Mouse (Mus musculus) limb, embryonic 14.5 days (tissue): Measurements from ENCODE around the gene Pltp. TPM values are rescaled to one million over a fixed set of nuclear protein-coding genes. Genes with fewer than 3 reads are reported as not detected.

Experiments used
- ATAC-seq: fragments of 200-750 bp; cut with Nextera tagmentation; 2 replicates; pipeline ENCODE4 v1.8.0; 2017; ENCODE audit warnings: low read depth, moderate number of reproducible peaks, moderate TSS enrichment; ENCODE audit not compliant: low FRiP score
- DNase-seq: peaks from one replicate; pipeline ENCODE4 v3.0.0-alpha.2; 2015; ENCODE audit warnings: low spot score
- H3K27ac ChIP-seq: fragments of 300-500 bp; sonication (generic); replicated peaks from 2 replicates; pipeline ENCODE4 v1.5.1; 2014; ENCODE audit warnings: low read depth, mild to moderate bottlenecking, low read length, moderate library complexity, mixed read lengths
- H3K27me3 ChIP-seq: fragments of 300-500 bp; sonication (generic); 2 replicates; pipeline ENCODE4 v1.6.1; 2014; ENCODE audit warnings: low read length, mixed read lengths; ENCODE audit not compliant: control insufficient read depth, insufficient read depth
- H3K36me3 ChIP-seq: fragments of 300-500 bp; sonication (generic); 2 replicates; pipeline ENCODE4 v1.6.1; 2014; ENCODE audit warnings: mild to moderate bottlenecking, low read length, moderate library complexity, mixed read lengths; ENCODE audit not compliant: control insufficient read depth, insufficient read depth
- H3K4me1 ChIP-seq: fragments of 300-500 bp; sonication (generic); 2 replicates; pipeline ENCODE4 v1.6.1; 2014; ENCODE audit warnings: antibody characterized with exemption, low read length, mixed read lengths; ENCODE audit not compliant: control insufficient read depth, insufficient read depth
- H3K4me2 ChIP-seq: fragments of 300-500 bp; sonication (generic); replicated peaks from 2 replicates; pipeline ENCODE4 v1.6.1; 2014; ENCODE audit warnings: low read depth, mild to moderate bottlenecking, low read length, moderate library complexity; ENCODE audit not compliant: severe bottlenecking
- H3K4me3 ChIP-seq: fragments of 300-500 bp; sonication (generic); replicated peaks from 2 replicates; pipeline ENCODE4 v1.5.1; 2014; ENCODE audit warnings: low read length
- H3K9ac ChIP-seq: fragments of 300-500 bp; sonication (generic); 2 replicates; pipeline ENCODE4 v1.6.1; 2014; ENCODE audit warnings: mild to moderate bottlenecking, low read depth, low read length, moderate library complexity; ENCODE audit not compliant: severe bottlenecking
- H3K9me3 ChIP-seq: fragments of 300-500 bp; sonication (generic); 2 replicates; pipeline ENCODE4 v1.6.1; 2016; ENCODE audit warnings: low read length; ENCODE audit not compliant: control insufficient read depth
- POLR2A ChIP-seq: fragments of 200-500 bp; IDR thresholded peaks from 2 replicates; pipeline ENCODE4 v1.8.0; 2012; ENCODE audit warnings: inconsistent platforms, mild to moderate bottlenecking, moderate library complexity, borderline replicate concordance; ENCODE audit not compliant: insufficient read depth, insufficient read length; ENCODE audit errors: extremely low read depth
- WGBS: fragments of 180-500 bp; shearing (Covaris S2); extraction: QIAGEN DNeasy Blood & Tissue Kit; methylation state at CpG from one replicate; pipeline ENCODE4 v1.1.7; 2014; 5-methylcytosine and 5-hydroxymethylcytosine counted together
- polyA plus RNA-seq, 2 experiments: library from polyadenylated mRNA; depleted of rRNA in 1 of 2; stranded (reverse) in 1 of 2; unstranded in 1 of 2; fragments of >200 nt; fragmentation: Nextera tagmentation in 1 of 2; extraction: Ambion mirVana in 1 of 2; gene quantifications; 2 replicates each; pipeline versions ENCODE4 v1.2.1 to v1.2.3; 2012 to 2014

Gene Pltp
- polyA plus RNA-seq, 2 experiments = 45.5 to 56.2 TPM

DNA sequence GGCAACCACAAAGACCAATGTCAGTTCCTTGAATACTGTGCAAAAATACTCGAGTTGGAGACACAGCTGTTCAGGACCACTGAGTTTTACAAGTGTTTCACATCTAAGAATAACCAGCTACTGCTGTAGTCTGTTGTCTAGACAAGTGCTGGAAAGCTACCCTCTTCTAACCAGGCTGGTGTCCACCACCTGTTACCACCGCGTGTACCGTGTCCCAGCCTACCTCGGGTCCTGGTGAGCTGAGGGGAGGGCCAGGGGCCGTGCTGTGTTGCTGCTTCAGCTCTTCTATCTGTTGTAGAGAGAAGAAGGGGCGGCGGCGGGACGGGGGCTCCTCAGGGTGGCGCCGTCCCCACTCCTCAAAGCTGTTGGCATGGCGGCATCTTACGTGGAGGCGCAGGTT lies 41.5 kb upstream of the Pltp start:
- no peaks in the 10 kb centered on the region for H3K9me3 ChIP-seq
- H3K36me3 ChIP-seq = peaks cover 99% of the 10 kb centered on the region
- no peaks in the 10 kb centered on the region for H3K4me1 ChIP-seq
- DNase-seq (no peak), ATAC-seq (no peak)
- H3K4me3 ChIP-seq = no peak overlapping the region
- WGBS = 93% methylated on average over 15 of the region's 15 CpGs
- no peak overlapping the region for H3K9ac ChIP-seq
- TF ChIP-seq POLR2A = no peak
- H3K27ac ChIP-seq = no peak overlapping the region
- H3K4me2 ChIP-seq = no peak overlapping the region
- H3K27me3 ChIP-seq = no peaks in the 10 kb centered on the region

DNA sequence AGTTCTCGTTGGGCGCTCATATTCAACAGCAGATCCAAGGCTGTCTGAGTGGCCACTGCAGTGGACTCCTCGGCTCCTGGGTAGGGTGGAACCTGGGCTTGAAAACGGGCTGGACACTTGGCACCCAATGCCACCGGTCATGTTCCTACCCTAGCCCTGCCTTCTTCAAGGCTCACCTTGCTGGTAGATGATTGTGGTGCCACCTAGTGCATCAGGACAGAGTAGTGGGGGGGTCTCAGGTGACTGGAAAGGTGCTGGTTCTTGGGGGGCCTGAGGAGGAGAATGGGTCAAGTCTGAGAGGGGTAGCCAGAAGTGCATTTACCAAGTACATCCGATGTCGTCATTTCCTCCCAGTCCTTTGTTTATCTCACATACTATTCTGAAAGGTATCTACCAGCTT lies 40.5 kb upstream of the Pltp start:
- Histone ChIP-seq H3K4me3 (no peak overlapping the region), H3K9ac (no peak overlapping the region), H3K27ac (no peak overlapping the region), H3K4me1 (no peaks in the 10 kb centered on the region), H3K27me3 (no peaks in the 10 kb centered on the region), H3K9me3 (no peaks in the 10 kb centered on the region), H3K4me2 (no peak overlapping the region), H3K36me3 (peaks cover 100% of the 10 kb centered on the region)
- TF ChIP-seq POLR2A = no peak
- DNase-seq (no peak), ATAC-seq (no peak)
- 98% methylated on average over 7 of the region's 7 CpGs for WGBS

DNA sequence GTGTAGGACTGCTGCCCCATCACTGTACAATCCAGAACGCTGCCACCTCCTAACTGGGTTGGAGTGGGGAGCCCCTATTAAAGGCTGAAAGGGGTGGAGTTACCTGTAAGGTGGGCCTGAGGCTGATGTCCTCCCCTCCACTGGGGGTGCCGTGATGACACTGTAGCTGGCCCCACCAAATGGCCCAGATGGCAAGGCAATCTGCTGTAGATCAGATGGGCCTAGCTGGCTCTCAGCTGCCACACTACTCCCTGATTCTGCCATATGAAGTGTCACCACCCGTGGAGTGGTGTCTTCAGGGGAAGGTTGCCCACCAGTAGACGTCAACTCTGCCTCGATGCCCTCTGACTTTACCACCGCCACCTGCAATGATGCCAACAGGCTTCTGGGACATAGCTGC lies 38.4 kb upstream of the Pltp start:
- no peak overlapping the region for H3K9ac ChIP-seq
- H3K9me3 ChIP-seq = no peaks in the 10 kb centered on the region
- H3K4me2 ChIP-seq = no peak overlapping the region
- TF ChIP-seq POLR2A = no peak
- H3K4me1 ChIP-seq = no peaks in the 10 kb centered on the region
- no peaks in the 10 kb centered on the region for H3K27me3 ChIP-seq
- H3K27ac ChIP-seq = no peak overlapping the region
- no peak for ATAC-seq
- WGBS = 97% methylated on average over 6 of the region's 6 CpGs
- no peak for DNase-seq
- H3K4me3 ChIP-seq = no peak overlapping the region
- peaks cover 100% of the 10 kb centered on the region for H3K36me3 ChIP-seq

DNA sequence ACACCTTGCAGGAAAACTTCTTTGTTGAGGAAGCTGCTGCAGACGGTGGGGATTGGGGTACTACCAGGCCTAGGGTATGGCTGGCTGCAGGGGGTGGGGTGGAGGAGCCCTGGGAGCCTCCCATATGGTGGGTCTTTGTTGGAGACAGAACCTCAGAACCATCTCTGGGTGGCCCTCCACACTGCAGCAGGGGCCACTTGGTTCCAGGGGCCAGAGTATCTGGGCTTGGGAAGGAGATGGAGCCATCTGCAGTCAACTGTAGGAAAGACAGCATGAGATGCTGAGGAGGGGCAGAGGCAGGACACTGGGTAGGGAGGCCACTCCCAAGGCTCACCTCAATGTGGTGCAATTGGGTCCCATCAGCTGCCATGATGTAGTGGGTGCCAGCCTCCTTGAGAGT lies 37.1 kb upstream of the Pltp start:
- no peak overlapping the region for H3K4me3 ChIP-seq
- DNase-seq (no peak), ATAC-seq (no peak)
- H3K9ac ChIP-seq = no peak overlapping the region
- H3K27me3 ChIP-seq = no peaks in the 10 kb centered on the region
- H3K36me3 ChIP-seq = peaks cover 100% of the 10 kb centered on the region
- no peak overlapping the region for H3K27ac ChIP-seq
- no peak overlapping the region for H3K4me2 ChIP-seq
- no peak for TF ChIP-seq POLR2A
- H3K4me1 ChIP-seq = no peaks in the 10 kb centered on the region
- 80% methylated on average over 1 of the region's 1 CpGs for WGBS
- no peaks in the 10 kb centered on the region for H3K9me3 ChIP-seq

DNA sequence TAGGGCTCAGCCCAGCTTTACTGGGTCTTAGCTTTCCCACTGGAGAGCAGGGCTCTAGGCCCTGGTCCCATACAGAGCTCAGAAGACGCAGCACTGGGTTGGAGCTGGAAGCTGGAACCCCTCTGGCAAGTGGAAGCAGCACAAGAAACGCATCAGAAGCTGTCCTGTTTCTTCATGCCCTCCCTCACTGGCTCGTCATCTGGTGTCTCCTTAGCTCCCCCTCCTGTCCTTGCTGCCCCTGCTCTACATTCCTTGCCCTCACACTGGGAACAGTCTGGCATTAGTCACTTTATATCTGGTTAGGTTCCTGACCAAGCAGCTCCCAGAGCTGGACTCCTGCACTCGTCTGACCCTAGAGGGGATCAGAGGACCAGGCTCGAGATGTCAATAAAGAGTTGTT lies 36.5 kb upstream of the Pltp start:
- Histone ChIP-seq H3K4me1 (no peaks in the 10 kb centered on the region), H3K9ac (no peak overlapping the region), H3K4me3 (no peak overlapping the region), H3K27me3 (no peaks in the 10 kb centered on the region), H3K36me3 (peaks cover 100% of the 10 kb centered on the region), H3K9me3 (no peaks in the 10 kb centered on the region), H3K4me2 (no peak overlapping the region), H3K27ac (no peak overlapping the region)
- ATAC-seq (no peak), DNase-seq (no peak)
- TF ChIP-seq POLR2A = no peak
- WGBS = 68% methylated on average over 5 of the region's 5 CpGs

DNA sequence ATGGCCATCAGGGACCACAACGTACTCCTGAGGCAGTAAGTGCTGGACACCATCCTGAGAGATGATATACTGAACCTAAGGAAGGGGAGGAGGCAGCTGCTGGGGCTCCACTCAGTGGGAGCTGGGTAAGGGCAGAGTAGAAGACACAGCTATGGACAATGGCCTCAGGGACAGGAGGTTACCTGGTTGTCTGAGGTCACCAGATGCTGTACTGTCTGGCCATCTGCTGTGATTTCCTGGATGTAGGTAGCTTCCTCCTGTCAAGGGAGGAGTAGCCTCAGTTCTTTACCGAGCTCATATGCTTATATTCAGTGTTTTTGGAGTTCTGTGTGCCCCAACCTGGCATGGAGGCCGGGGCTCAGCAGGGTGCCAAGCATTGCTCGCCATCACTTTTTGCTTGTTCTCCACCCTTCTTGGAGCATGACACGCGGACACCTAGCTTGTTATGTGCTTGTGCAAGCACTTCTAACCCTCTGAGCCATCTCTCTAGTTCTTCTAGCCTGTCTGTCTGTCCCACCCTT lies 35.2 kb upstream of the Pltp start:
- H3K27ac ChIP-seq = no peak overlapping the region
- H3K9me3 ChIP-seq = no peaks in the 10 kb centered on the region
- 93% methylated on average over 6 of the region's 6 CpGs for WGBS
- no peak overlapping the region for H3K9ac ChIP-seq
- DNase-seq = no peak
- TF ChIP-seq POLR2A = no peak
- no peak for ATAC-seq
- peaks cover 100% of the 10 kb centered on the region for H3K36me3 ChIP-seq
- no peak overlapping the region for H3K4me2 ChIP-seq
- H3K4me3 ChIP-seq = no peak overlapping the region
- no peaks in the 10 kb centered on the region for H3K27me3 ChIP-seq
- H3K4me1 ChIP-seq = no peaks in the 10 kb centered on the region
